ENCODE assay signal across 9 mouse cellular contexts in the genomic region with DNA sequence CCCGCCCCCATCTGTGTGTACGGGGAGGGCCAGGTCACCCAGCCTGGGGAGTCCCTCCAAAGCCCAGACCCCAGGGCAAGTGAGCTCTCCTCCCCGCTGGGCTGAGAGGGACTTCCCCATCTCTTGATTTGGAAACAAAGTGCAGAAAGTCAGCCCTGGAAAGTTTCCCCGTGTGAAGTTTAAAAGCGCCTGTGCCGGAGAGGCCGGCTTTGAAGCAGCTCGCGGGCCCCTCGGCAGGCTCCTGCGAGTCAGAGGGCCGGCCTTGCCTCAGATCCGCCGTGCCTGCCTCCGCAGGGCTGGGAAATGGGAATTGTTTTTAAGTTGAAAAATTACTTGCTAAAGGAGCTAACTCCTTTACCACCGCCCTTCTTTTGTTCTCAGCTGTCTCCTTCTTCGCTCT. TPM values are rescaled to one million over a fixed set of nuclear protein-coding genes. Genes with fewer than 3 reads are reported as not detected.
DNase-seq lines count a peak whose midpoint lies in the region; ATAC-seq and TF ChIP-seq lines count a peak whose summit lies in the region.
"Had no signal": no experiment of that assay in that cellular context is flagged by ENCODE, and none has a peak within 500 bp of the region (broad histone marks: within the 10 kb centered on the region; RNA-seq: fewer than 3 reads in every experiment).

No protein-coding gene starts in this region.

- H3K9me3 ChIP-seq in E14TG2a.4 (ENCODE audit: low read length): no peaks in the 10 kb centered on the region
- H3K9me3 ChIP-seq in forebrain, embryonic 12.5 days: no peaks in the 10 kb centered on the region
- H3K9me3 ChIP-seq in limb, embryonic 13.5 days: no peaks in the 10 kb centered on the region

- peak overlapping the region; percentile 36; the same call in 1 of the 2 replicates for H3K9ac ChIP-seq in forebrain, embryonic 12.5 days
- no peak overlapping the region for H3K9ac ChIP-seq in limb, embryonic 13.5 days

- 0 out of 2 replicates have a peak overlapping the region, but pooled peaks have one; percentile 46 for H3K27ac ChIP-seq in forebrain, embryonic 12.5 days
- H3K27ac ChIP-seq in limb, embryonic 13.5 days: no peak overlapping the region

- no peaks in the 10 kb centered on the region for H3K36me3 ChIP-seq in E14TG2a.4 (ENCODE audit: insufficient read depth, low read length)
- H3K36me3 ChIP-seq in forebrain, embryonic 12.5 days (replicated peaks): no peaks in the 10 kb centered on the region
- H3K36me3 ChIP-seq in limb, embryonic 13.5 days: no peaks in the 10 kb centered on the region

- no peak for TF ChIP-seq CTCF in E14TG2a.4 (conservative IDR thresholded peaks at IDR 0.05; ENCODE audit: low read length)

- peaks cover 26% of the 10 kb centered on the region for H3K4me1 ChIP-seq in E14TG2a.4 (replicated peaks; ENCODE audit: low read depth, low read length)
- H3K4me1 ChIP-seq in forebrain, embryonic 12.5 days: peaks cover 49% of the 10 kb centered on the region
- H3K4me1 ChIP-seq in limb, embryonic 13.5 days: peaks cover 20% of the 10 kb centered on the region

- WGBS in forebrain, embryonic 12.5 days: 3% methylated on average over 17 of the region's 17 CpGs
- WGBS in limb, embryonic 13.5 days: 3% methylated on average over 17 of the region's 17 CpGs

- peak; percentile 56 for DNase-seq in CD4-positive, CD25-positive, alpha-beta regulatory T cell, adult 2 months (ENCODE audit: low read depth, low spot score)
- no peak for DNase-seq in cerebellum, adult 9-11 months
- DNase-seq in thymus, adult 18-20 months: no peak
- no peak for DNase-seq in adrenal gland, adult 2 months
- DNase-seq: right cerebral cortex, postnatal 4 days had no signal

- ATAC-seq in forebrain, embryonic 12.5 days (ENCODE audit: low FRiP score): no peak
- peak; percentile 24; the same call in 1 of the 2 replicates for ATAC-seq in limb, embryonic 13.5 days (ENCODE audit: low FRiP score, low read depth)

- H3K4me3 ChIP-seq in E14TG2a.4 (replicated peaks; ENCODE audit: low read length): peak overlapping the region; percentile 48
- peak overlapping the region; percentile 23 for H3K4me3 ChIP-seq in forebrain, embryonic 12.5 days (replicated peaks)
- H3K4me3 ChIP-seq in limb, embryonic 13.5 days: peak overlapping the region; percentile 24
- H3K4me3 ChIP-seq: erythroblast, embryonic 14.5 days had no signal

- peak overlapping the region; percentile 77 for H3K4me2 ChIP-seq in forebrain, embryonic 12.5 days
- peak overlapping the region; percentile 53 for H3K4me2 ChIP-seq in limb, embryonic 13.5 days (replicated peaks)

- H3K27me3 ChIP-seq in E14TG2a.4 (ENCODE audit: insufficient read depth, low read length): peaks cover 79% of the 10 kb centered on the region
- H3K27me3 ChIP-seq in forebrain, embryonic 12.5 days: peaks cover 74% of the 10 kb centered on the region
- peaks cover 65% of the 10 kb centered on the region for H3K27me3 ChIP-seq in limb, embryonic 13.5 days

RNA-seq across cellular contexts. Expression of gene Lhx2, which starts 2.5 kb away (rescaled TPM):
- 196 and 224 TPM in 2 replicates for polyA plus RNA-seq in forebrain, embryonic 12.5 days (2016; fragmentation: Nextera tagmentation; extraction: Ambion mirVana)
- polyA plus RNA-seq in limb, embryonic 13.5 days (2015; fragmentation: Nextera tagmentation; extraction: Ambion mirVana): 15.4 and 17.4 TPM in 2 replicates
- total RNA-seq in adrenal gland, adult 2 months (2021): not detected
- 0.07 TPM in 1 of 2 replicates, not detected in the other for polyA plus RNA-seq in adrenal gland, adult 2 months (2012; rRNA removed)

RNA-seq across cellular contexts. Expression of gene Dennd1a, which starts 49.4 kb away (rescaled TPM):
- 23.4 and 30.3 TPM in 2 replicates for polyA plus RNA-seq in forebrain, embryonic 12.5 days (2016; fragmentation: Nextera tagmentation; extraction: Ambion mirVana)
- 13.3 and 15.8 TPM in 2 replicates for polyA plus RNA-seq in limb, embryonic 13.5 days (2015; fragmentation: Nextera tagmentation; extraction: Ambion mirVana)
- 10 to 100 TPM; 23.6 to 26.4 TPM for total RNA-seq in adrenal gland, adult 2 months (2021)
- 25.0 and 29.8 TPM in 2 replicates for polyA plus RNA-seq in adrenal gland, adult 2 months (2012; rRNA removed)

Comparison
In these comparisons a context has a peak if more than half of its experiments do, and no peak if none do; other contexts are left out.
1. RNA of gene Lhx2, which starts 2.5 kb away (polyA plus RNA-seq): 196 to 224 TPM in forebrain, embryonic 12.5 days and 15.4 to 17.4 TPM in limb, embryonic 13.5 days; 0.07 TPM in adrenal gland, adult 2 months; every median in the first group is over 10 times any median in the second.
2. Peak in every context shown above with its lines, with median percentiles within 50 percentile points of each other: H3K4me3 ChIP-seq.